Mouse (Mus musculus) spleen, adult 2 months (tissue): Measurements from ENCODE around the gene Tal1.

Experiments
- CTCF ChIP-seq: fragments of 200-500 bp; IDR thresholded peaks from 2 replicates; pipeline ENCODE4 v1.5.1; 2011; ENCODE audit warnings: mild to moderate bottlenecking, inconsistent platforms; ENCODE audit not compliant: insufficient read depth, insufficient read length, insufficient replicate concordance; ENCODE audit errors: extremely low read depth
- POLR2A ChIP-seq: fragments of 200-500 bp; IDR thresholded peaks from 2 replicates; pipeline ENCODE4 v1.6.1; 2011; ENCODE audit warnings: low read depth, low read length, inconsistent platforms

- TF ChIP-seq CTCF (peak; percentile 60; the same call in 1 of the 2 replicates), POLR2A (no peak)
These were observed 8.5 kb upstream of the Tal1 start for GRCm38 (mm10) chr4:115047750-115048149.
